Mouse (Mus musculus) embryonic facial prominence, embryonic 11.5 days (tissue): ENCODE measurements at regions not wholly inside any gene's neighbourhood (a gene's known extent, or its start where the extent isn't known, plus 50 kb on each side); places are given as distances from the start of the nearest gene placed in this dataset.

Experiments
- ATAC-seq: fragments of 200-750 bp; cut with Nextera tagmentation; replicated peaks from 2 replicates; pipeline ENCODE4 v1.8.0; 2017; ENCODE audit warnings: low read depth; ENCODE audit not compliant: insufficient number of reproducible peaks, low FRiP score, low TSS enrichment
- DNase-seq: peaks from one replicate; pipeline ENCODE4 v3.0.0-alpha.2; 2015; ENCODE audit warnings: low spot score
- H3K27ac ChIP-seq: fragments of 300-500 bp; sonication (generic); replicated peaks from 2 replicates; pipeline ENCODE4 v1.5.1; 2014; ENCODE audit warnings: mild to moderate bottlenecking, low read depth, low read length, control low read depth
- H3K27me3 ChIP-seq: fragments of 300-500 bp; sonication (generic); 2 replicates; pipeline ENCODE4 v1.6.1; 2014; ENCODE audit warnings: mild to moderate bottlenecking, low read length, moderate library complexity, mixed read lengths; ENCODE audit not compliant: control insufficient read depth, insufficient read depth
- H3K36me3 ChIP-seq: fragments of 300-500 bp; sonication (generic); replicated peaks from 2 replicates; pipeline ENCODE4 v1.6.1; 2014; ENCODE audit warnings: low read depth, mild to moderate bottlenecking, low read length, moderate library complexity, mixed read lengths; ENCODE audit not compliant: control insufficient read depth, insufficient read depth
- H3K4me1 ChIP-seq: fragments of 300-500 bp; sonication (generic); 2 replicates; pipeline ENCODE4 v1.6.1; 2014; ENCODE audit warnings: low read length, mixed read lengths; ENCODE audit not compliant: control insufficient read depth, insufficient read depth
- H3K4me2 ChIP-seq: fragments of 300-500 bp; sonication (generic); 2 replicates; pipeline ENCODE4 v1.6.1; 2014; ENCODE audit warnings: low read depth, mild to moderate bottlenecking, control low read depth, low read length, moderate library complexity
- H3K4me3 ChIP-seq: fragments of 300-500 bp; sonication (generic); 2 replicates; pipeline ENCODE4 v1.5.1; 2014; ENCODE audit warnings: low read depth, low read length, control low read depth
- H3K9ac ChIP-seq: fragments of 300-500 bp; sonication (generic); replicated peaks from 2 replicates; pipeline ENCODE4 v1.6.1; 2014; ENCODE audit warnings: mild to moderate bottlenecking, control low read depth, low read length
- H3K9me3 ChIP-seq: fragments of 300-500 bp; sonication (generic); replicated peaks from 2 replicates; pipeline ENCODE4 v1.6.1; 2016; ENCODE audit warnings: mild to moderate bottlenecking, low read length, inconsistent platforms, mixed read lengths; ENCODE audit not compliant: control insufficient read depth
- WGBS: fragments of 180-500 bp; shearing (Covaris S2); extraction: QIAGEN DNeasy Blood & Tissue Kit; methylation state at CpG from one replicate; pipeline ENCODE4 v1.1.7; 2014; 5-methylcytosine and 5-hydroxymethylcytosine counted together

GRCm38 (mm10) chr6:110560426-110560825 lies 85.0 kb upstream of the Grm7 start:
- H3K36me3 ChIP-seq: no peaks in the 10 kb centered on the region
- DNase-seq (no peak), ATAC-seq (no peak)
- WGBS: 71% methylated on average over 3 of the region's 3 CpGs
- no peak overlapping the region for H3K4me3 ChIP-seq
- H3K27me3 ChIP-seq: no peaks in the 10 kb centered on the region
- no peaks in the 10 kb centered on the region for H3K4me1 ChIP-seq
- H3K27ac ChIP-seq: no peak overlapping the region
- H3K4me2 ChIP-seq: no peak overlapping the region
- H3K9ac ChIP-seq: no peak overlapping the region
- H3K9me3 ChIP-seq: no peaks in the 10 kb centered on the region

GRCm38 (mm10) chr6:110577216-110577615 lies 68.2 kb upstream of the Grm7 start:
- H3K27me3 ChIP-seq: no peaks in the 10 kb centered on the region
- H3K4me1 ChIP-seq: no peaks in the 10 kb centered on the region
- H3K4me2 ChIP-seq: no peak overlapping the region
- no peak overlapping the region for H3K27ac ChIP-seq
- no peak overlapping the region for H3K9ac ChIP-seq
- ATAC-seq: no peak
- no peak for DNase-seq
- 65% methylated on average over 1 of the region's 1 CpGs for WGBS
- no peaks in the 10 kb centered on the region for H3K9me3 ChIP-seq
- H3K4me3 ChIP-seq: no peak overlapping the region
- H3K36me3 ChIP-seq: no peaks in the 10 kb centered on the region
